Mouse (Mus musculus) heart, adult 11 months (tissue): ENCODE measurements at regions not wholly inside any gene's neighbourhood (a gene's known extent, or its start where the extent isn't known, plus 50 kb on each side); places are given as distances from the start of the nearest gene placed in this dataset.
"Not testable (repeated sequence)": the region's sequence is repeated elsewhere in the genome, so short reads cannot be mapped to it uniquely, and the experiment has no call there.

ENCODE experiments used
- DNase-seq: peaks from one replicate; pipeline ENCODE4 v3.0.0; 2022

DNA sequence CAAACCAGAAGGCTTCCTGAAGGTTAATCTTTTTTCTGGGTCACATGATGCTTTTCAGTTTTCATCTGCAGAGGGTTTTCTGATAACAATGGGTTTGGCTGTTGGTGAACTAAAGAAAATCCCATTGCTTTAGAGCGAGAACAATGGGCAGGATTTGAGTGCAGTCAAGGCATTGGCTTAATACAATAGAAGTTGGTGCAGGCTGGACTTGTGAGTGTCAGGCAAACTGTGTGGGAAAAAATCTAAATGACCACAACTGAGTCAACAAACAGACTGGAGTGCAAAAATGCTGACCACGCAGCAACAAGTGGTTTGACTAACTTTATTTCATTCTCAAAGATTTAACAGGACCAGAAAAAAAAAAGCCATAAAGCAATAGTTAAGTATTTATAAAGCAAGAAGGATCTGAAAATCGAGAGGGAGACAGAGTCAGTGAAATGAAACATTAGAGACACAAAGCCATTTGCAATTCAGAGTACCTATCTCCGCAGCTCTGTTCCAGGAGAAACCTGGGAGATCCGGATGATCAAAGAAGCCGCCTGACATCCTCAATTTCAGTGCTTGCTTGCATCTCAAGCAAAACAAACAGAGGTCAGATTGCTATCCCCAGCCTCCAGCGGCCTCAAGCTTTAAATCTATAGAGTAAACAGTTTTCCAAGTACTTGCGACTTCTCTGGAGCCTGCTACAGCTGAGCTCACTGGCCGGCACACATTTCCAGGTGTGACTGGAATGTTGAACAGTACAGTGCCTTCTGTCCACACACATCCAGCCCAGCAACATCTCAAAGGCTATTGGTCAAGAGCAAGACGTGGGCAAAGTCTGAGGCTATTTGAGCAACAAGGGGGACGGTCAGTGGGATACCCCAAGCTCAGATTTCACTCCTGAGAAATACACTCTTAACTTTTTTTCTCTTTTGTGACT lies 229.5 kb upstream of the Arglu1 start:
- DNase-seq = peak; percentile 91

DNA sequence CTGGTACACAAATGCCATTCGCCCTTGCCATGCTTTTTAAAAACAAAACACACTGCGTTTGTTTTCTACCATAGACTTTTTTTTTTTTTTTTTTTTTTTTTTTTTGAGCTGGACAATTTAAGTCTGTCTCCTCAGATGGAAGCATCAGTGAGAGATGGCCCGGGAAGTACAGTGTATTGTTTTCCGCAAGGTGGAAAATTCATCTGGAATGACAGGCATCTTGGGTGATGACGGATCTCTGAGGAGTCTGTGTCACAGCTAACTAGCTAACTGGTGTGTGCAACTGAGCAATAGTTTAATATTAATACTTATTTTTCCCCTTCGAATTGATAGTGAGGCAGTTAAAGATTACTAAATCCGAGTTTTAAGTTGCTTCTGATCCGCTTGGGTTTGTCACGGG lies 228.7 kb upstream of the Arglu1 start:
- DNase-seq = peak; percentile 88

DNA sequence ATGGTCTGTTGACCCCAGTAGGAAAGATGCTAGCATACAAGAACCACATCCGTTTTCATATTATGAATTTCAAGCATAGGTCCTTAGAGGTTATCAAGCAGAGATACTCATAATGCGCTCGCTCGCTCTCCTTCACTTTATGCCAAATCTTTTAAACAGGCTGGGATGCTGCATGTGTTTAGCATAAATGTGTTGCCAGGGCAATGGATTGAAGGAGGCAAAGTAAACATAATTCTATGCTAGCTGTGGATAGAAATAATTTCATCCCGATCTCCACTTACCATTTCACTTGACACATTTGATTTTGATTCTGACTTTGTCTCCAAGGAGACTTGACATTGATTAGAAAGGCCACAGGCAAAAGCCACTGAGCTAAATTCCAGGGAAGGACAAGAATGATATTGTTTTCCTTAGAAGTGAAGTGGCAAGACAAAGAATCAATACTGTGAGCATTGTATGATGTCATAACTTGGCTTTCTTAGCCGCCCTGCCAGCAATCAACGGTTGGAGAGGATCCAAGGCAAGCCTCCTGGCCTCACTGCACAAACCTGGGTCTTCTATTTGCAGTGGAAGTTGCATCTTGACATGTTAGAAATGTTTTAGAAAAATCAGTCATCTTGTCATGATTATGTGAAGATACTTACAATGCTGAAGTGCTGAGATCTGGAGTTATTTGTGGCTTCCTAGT lies 217.3 kb upstream of the Arglu1 start:
- no peak for DNase-seq

DNA sequence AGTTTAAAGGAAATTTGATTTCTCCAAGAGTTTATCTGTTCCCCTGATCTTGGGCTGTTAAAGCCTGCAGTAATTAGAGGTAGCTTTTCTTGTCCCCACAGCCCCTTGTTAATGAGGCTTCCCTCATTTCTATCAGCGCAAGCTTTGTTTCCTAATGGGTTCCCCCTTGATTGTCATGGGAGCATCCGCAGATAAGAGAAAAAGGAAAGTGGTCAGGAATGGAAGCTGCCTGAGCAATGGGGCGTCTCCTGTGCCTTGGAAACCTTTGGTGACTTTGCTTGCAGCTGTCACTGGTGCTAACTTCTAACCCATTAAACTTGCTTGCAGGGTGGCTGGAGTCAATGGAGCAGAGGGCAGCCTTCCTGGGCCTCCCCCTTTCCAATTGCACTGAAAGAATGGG lies 202.7 kb upstream of the Arglu1 start:
- no peak for DNase-seq

DNA sequence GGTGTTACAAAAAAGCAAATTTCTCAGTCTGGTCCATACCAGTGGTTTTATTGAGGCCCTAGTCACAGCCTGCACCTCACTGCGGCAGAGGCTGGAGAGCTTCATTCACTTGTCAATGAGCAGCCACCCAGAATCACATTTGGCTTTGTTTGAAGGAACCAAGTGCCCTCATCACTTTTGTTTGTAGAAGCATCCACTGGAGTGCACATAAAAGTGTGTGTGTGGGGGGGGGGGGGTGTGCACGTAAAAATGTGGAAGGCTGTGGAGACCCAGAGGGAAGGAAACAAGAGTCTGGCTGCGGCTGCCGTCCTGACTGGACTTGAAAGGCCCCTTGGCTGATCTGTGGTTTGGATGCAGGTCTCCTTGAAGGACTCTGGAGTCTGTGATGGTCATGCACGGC lies 187.0 kb upstream of the Arglu1 start:
- peak; percentile 31 for DNase-seq

DNA sequence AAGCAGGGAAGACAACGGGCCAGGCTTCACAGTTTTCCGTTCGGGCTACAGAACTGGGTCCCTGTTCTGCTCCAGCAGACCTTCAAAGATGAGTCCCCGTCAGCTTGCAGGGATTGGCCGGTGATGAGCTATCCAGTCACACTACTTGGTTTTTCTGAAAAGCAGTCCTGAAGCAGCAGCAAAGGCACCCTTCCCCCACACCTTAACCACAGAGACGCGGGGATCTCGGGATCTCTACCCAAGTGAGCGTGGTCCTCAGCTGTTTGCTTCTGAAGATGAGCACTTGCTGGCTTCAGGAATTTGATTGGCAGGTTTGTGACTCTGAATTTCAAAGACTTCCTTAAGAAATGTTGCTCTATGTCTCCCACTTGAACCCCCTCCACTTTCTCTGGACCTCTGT lies 186.6 kb upstream of the Arglu1 start:
- DNase-seq = peak; percentile 84

DNA sequence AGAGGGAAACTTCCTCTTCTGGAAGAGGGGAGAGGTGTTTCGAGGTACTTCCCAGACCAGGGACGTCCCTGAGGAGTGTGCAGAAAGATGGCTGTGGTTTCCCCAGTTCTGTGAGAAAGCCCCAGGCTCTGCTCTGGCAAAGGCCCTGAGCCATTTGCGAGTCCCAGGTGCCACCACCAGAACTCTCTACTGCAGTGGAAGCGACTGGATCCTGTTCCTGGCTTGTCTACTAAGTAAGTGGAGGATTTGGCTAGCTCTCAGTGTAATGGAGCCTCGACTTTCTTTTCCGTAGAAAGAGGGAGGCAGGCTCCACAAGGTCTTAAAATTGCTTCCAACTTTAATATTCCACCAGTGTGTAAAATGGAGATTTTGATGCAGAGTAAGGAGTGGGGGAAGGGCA lies 186.1 kb upstream of the Arglu1 start:
- DNase-seq = peak; percentile 84

DNA sequence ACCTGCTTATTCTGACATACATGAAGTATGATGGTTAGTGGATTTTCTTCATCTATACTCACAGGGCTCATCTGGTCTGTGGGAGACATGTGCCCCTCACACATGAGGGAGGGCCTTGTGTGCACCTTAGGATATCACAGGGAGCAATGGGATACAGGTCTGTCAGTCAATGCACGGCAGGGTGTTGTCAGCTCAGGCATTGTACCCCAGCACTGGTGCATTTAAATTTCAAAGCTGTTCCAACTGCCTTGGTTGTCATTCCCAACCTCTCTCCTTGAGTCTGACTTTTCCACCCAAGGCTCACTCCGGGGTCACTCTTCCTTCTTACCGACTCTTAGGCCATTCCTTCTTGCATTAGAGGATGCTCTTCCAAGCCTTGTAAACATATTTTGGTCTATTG lies 181.6 kb upstream of the Arglu1 start:
- peak; percentile 37 for DNase-seq

DNA sequence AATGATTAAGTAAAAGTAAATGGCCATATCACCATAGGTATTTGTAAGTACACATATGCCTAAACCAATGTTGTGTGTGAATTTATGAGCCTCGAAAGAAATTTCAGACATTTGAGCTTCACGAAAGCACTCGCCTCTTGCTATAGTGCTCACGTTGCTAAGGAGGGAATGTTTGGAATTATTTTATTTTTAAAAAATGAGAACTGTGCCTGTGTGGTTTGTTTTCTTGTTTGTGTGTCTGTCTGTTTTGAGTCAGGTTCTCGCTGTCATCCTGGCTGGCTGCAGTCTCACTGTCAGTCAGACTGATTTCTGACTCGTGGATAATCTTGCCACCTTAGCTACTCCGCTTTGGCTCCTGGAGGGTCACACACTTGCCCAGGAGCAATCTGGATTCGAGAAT lies 180.7 kb upstream of the Arglu1 start:
- peak; percentile 30 for DNase-seq

DNA sequence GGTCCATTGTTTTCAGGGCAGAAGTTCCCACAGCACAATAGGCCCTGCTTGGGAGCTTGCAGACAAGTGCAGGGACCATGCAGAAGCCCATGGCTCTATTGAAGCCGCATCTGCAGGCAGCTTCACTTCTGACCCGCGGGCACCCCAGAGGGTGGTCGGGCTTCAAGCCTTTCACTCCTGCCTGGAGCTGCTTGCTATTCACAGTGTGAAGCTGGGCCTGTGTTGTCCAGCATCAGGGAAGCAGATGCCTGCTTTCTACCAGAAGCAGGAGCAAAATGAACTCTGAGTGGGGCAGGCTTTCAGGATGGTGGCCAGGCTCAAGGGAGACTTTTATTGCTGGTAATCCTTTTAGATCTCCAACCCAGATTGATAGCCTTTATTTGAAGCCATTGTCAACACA lies 180.2 kb upstream of the Arglu1 start:
- peak; percentile 71 for DNase-seq

DNA sequence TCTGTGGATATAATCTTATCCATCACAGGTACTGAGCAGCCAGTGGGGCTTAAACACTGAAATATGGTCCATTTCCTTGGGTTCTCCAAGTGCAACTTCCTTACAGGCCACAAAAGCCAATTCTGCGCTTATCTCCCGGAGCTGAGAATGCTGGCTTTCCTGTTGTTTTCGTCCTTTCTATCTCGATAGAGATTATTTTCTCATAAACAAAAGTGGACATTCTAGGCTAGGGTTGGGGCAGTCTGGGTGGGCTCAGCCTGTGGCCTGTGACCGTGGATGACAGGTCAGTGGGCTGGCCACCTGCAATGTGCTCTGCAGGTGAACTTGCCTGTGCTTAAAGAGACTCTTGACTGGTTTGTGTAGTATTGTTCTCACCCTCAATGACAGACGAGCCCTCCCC lies 179.0 kb upstream of the Arglu1 start:
- DNase-seq = peak; percentile 84

DNA sequence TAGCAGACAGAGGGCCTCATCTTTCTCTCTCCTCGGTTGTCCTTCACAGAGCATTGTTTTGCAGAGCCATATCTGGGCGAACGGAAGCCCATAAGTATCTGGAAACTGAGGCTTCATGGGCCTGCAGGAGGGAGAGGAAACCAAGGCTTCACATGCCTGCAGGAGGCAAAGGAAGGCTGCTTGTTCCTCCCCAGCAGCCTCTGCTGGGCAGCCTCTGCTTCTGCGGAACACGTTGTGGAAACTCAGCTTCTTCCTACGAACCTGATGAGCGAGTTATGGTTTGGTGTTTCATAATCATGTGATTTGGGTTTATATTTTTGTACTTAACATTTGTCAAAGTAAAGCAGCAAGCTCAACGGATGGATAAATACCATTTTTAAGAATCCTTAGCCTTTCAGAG lies 177.6 kb upstream of the Arglu1 start:
- peak; percentile 67 for DNase-seq

DNA sequence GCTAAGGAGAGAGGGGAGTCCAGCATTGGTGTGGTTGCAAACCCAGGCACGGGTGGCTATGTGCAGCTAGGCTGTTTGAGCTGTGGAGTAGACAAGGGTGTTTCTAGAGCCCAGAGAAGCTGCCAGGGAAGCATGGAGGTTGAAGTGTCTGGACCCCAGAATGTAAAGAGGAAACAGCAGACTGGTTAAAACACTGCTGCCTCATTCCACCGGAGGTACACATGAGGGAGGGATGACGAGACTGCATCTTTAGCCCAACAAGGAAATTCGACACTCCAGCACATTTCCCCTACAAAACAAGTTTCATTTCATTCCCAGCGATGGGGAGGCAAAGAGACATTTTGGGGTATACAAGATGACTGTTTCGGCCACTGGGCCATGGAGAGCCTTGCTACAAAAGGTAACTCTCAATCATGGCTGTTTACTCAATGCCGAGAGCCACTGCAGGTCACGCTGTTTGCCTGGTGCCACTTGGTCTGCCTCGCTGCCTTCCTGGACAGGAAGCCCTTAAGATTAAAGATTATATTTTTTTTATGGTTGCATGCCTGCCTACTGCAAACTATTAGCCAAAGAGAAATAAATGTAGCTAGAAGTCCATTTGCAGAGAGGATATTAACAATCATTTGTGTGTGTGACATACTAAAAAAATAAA lies 176.9 kb upstream of the Arglu1 start:
- no peak for DNase-seq

DNA sequence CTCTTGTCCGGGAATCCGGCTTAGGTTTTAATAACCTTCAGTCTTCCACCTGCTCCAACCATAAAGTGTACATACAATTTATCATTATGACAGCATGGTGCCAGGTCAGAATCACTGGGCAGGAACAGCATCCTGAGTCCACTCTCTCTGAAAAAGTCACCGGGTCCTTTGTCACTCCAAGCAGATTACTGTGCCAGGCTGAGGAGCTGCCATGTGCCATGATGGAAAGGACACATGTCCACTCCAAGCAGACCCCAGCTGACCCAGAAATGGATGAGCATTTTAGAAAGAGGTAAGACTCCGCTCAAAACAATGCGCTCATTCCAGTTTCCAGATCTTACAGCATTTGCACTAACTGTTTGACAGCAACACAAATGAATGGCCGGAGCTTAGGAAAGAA lies 172.4 kb upstream of the Arglu1 start:
- DNase-seq = peak; percentile 55

DNA sequence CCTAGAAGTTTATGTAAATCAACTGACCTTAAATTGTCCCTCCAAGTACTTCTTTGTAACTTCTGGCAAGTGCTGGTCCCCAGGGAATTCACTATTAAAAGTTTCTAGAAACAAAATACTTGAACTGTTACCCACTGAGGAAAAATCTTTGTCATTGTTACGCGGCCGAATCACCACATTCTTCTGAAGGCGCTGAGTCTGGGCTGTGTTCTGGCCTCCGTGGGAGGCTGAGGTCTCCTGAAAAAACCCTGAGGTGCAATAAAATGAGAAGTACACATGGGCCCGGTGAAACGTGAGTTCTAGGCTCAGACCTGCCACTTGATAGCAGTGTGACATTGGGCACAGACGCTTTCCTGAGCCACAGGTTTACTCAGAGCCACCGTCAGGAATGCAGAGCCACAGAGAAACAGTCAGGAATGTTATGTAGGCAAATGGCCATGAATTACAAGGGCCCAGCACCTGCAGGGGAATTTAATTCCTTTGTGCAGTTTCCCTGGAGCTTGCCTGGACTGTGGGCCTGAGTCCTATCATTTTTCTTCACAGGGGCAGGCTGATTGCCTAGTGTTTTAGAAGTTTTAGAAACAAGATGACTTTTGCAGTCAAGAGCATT lies 171.1 kb upstream of the Arglu1 start:
- DNase-seq = peak; percentile 90

DNA sequence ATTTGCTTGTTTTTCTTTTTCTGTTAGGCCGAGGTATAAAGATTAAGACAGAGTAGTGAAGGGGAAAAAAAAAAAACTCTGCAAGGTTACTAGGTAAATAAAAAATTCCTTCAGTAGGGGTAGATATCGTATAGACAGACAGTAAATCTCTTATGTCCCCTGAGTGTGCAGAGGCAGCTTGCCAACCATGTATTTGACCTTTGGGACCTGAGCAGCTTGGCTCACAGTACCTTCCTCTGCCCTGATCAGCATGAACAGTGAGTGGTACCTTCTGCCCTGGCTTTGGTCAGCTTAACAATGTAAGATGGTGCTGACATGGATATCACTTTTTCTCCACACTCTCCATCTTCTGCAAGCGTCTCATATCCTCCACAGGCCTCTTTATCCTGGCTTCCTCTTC lies 168.3 kb upstream of the Arglu1 start:
- DNase-seq = peak; percentile 27

DNA sequence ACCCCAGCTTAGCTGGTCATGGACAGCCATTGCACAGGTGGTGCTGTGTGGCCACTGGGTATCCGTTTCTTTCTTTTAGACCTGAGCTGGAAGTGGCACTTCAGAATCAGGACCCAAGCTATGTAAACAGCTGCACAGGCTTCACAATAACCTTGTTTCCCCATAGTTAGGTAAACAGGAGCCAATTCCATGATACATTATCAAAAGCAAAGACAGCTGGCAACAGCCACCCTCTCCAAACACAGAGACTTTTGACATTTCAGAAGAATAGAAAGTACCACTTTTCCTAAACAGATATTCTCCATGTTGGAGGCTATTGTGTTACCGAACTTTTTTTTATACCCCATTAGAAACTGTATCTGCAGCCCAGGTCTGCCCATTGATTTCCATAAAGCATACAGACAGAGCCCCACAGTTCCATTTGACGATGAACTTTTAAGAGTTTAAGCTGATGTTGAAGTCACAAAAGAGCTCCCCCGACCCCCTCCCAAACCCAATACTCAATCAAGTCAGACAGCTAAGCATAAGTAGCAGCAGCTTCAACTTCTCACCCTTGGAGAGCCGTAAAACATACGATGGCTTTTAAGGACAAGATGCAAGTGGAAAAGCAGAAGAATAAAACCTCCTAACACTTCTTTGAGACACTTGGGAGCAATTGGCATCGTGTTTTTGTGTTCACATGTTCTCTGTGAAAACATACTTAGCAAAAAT lies 162.5 kb upstream of the Arglu1 start:
- peak; percentile 66 for DNase-seq

DNA sequence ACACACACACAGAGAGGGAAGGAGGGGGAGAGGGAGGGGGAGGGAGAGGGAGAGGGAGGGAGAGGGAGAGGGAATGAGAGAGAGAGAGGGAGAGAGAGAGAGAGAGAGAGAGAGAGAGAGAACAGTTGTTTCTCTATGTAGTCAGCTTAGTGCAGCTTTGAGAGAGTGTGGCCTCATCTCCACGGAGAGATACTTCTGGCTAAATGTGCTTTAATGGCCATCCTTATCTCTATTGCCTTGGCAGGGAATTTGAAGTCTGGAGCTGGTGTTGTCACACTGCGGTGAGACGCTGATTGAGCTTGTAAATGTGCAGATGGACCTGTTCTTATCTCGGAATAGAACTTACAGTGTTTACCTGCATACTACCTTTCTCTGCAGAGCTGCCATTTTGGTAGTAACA lies 160.9 kb upstream of the Arglu1 start:
- DNase-seq = no peak

DNA sequence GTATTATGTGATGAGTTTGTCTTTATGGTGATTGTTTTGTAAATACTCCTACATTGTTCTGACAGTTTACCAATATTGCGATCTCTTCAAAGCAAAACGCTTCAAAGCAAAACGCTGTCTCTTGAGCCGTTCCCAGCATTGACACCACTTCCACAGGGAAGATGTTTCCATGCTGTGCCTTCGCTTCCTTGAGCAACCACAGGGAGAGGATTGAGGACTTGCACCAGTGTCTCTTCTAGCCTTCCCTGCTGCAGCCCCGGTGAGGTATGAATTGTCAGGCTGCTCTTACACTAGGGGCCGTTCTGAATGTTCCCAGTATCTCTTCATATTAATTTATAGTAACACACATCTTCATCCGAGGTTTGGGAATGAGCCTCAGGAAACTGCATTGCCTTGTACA lies 160.4 kb upstream of the Arglu1 start:
- peak; percentile 72 for DNase-seq

DNA sequence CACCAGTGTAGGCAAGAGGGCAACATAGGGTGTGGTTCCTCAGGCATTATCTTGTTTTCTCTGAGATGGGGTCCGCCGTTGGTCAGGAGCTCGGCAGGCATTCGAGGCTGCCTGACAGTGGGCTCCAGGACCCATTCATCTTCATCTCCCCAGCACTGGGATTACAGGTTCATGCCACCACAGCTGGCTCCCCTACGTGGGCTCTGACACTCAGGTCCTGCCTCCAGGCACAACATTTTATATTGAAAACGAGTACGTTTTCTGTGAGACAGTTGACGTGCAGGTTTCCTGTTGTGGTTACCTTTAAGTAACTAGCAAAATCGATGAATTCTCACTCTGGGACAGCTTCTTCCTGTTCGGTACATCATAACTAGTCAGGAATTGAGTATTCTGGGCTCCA lies 157.3 kb upstream of the Arglu1 start:
- no peak for DNase-seq

DNA sequence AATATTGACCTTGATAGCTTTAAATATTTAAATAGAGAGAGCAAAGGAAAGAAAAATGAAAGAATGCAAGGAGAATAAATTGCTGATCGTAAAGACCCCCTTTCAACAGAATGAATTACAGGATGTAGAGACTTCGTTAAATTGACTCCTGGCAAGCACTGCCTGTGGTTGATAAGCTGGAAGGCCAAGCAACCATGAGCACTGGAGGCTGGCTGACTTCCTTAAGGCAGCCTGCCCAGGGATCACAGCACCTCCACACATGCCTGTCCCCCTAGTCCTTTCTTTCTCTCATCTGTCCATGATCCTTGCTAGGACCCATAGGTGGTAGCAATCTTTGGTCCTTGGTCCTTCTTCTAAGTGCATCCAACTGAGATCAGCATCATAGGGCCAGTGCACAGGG lies 152.0 kb upstream of the Arglu1 start:
- DNase-seq = no peak

DNA sequence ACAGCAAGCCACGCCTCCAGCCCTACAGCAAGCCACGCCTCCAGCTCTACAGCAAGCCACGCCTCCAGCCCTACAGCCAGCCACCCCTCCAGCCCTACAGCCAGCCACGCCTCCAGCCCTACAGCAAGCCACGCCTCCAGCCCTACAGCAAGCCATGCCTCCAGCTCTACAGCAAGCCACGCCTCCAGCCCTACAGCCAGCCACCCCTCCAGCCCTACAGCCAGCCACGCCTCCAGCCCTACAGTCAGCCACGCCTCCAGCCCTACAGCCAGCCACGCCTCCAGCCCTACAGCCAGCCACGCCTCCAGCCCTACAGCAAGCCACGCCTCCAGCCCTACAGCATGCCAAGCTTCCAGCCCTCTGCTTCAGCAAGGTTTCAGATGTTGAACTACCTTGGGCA lies 145.8 kb upstream of the Arglu1 start:
- not testable (repeated sequence) for DNase-seq

DNA sequence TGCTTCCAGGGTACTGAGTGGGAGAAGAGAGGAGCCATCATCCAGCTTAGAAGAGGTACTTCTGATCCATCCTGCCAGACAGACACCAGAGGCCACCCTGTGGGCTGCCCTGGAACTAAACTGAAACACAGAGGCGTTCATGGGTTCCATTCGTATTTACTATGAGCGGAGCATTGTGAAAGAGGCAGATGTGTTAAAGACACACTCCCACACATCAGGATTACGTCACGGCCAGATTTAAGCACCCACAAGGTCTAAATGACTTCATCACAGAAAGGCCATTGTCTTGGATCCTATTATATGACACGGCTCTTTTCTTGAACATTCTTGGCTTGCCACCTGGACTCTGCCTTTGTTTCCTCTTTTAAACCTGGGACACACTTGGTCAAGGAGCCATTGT lies 141.0 kb upstream of the Arglu1 start:
- no peak for DNase-seq
